Mouse (Mus musculus): ENCODE data around the gene Pml.

GRCm38 (mm10) chr9:58250322-58250721 lies 736 bp upstream of the Pml start:
- no peak for TF ChIP-seq CTCF (IDR thresholded peaks at IDR 0.05; ENCODE audit: low read depth, low read length)
- TF ChIP-seq POLR2A (IDR thresholded peaks at IDR 0.05; ENCODE audit: borderline replicate concordance, low read depth, low read length), result no peak

All from bone marrow macrophage, adult 2 months (primary cell).